Mouse (Mus musculus): ENCODE data around the gene Mtf1. TPM values are rescaled to one million over a fixed set of nuclear protein-coding genes. Genes with fewer than 3 reads are reported as not detected.
A peak's percentile ranks its signal among the peaks of the same experiment; 100 is the strongest.

Mtf1 gene
- polyA plus RNA-seq, 1 experiment from 2014 or later = 15.6 TPM

DNA sequence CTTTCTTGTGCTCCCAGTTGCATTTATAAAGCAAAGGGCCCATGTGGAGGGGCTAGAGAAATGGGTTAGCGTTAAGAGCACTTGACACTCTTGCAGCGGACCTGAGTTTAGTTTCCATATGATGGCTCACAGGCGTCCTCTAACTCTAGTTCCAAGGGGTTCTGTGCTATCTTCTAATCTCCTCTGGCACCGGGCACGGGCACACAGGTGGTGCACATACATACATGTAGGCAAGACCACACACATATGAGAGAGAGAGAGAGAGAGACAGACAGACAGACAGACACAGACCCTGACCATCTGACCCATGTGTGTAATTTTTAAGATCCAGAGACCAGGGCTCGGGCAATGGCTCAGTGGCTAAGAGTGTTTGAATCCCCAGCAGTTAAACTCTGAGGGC, 27.9 kb upstream of the Mtf1 start:
- WGBS = 89% methylated on average over 6 of the region's 6 CpGs
- no peak overlapping the region for H3K27ac ChIP-seq
- no peaks in the 10 kb centered on the region for H3K4me1 ChIP-seq
- no peaks in the 10 kb centered on the region for H3K27me3 ChIP-seq (ENCODE audit: low read depth, poor library complexity, severe bottlenecking)
- H3K36me3 ChIP-seq = peaks cover 5% of the 10 kb centered on the region; the same call in 1 of the 2 replicates
- H3K9me3 ChIP-seq (replicated peaks) = no peaks in the 10 kb centered on the region
- DNase-seq (ENCODE audit: low spot score) = no peak
- H3K4me3 ChIP-seq = no peak overlapping the region

DNA sequence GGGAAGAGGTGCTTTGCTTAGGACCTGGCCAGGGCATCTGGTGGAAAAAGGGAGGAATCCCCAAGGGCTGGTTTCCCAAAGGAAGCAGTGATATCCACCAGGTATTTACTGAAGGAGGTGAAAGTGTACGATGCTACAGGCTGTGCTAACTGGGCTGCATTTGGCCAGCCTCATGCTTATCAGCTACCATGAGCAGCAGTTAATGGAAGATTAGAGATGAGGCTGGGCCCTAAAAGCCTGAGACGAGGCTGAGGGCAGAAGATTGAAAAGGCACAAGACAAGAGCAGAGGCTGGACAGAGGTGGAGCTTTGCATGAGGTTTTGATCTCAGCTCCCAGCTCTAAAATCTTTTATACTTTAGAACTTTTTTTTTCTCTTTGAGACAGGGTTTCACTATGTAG, 27.5 kb upstream of the Mtf1 start:
- DNase-seq (ENCODE audit: low spot score) = no peak
- H3K27ac ChIP-seq = no peak overlapping the region
- WGBS = 65% methylated on average over 2 of the region's 2 CpGs
- no peaks in the 10 kb centered on the region for H3K27me3 ChIP-seq (ENCODE audit: low read depth, poor library complexity, severe bottlenecking)
- no peak overlapping the region for H3K4me3 ChIP-seq
- H3K4me1 ChIP-seq = no peaks in the 10 kb centered on the region
- H3K9me3 ChIP-seq (replicated peaks) = no peaks in the 10 kb centered on the region
- H3K36me3 ChIP-seq = peaks cover 5% of the 10 kb centered on the region; the same call in 1 of the 2 replicates

GRCm38 (mm10) chr4:124781361-124781760, 20.5 kb upstream of the Mtf1 start:
- 91% methylated on average over 7 of the region's 7 CpGs for WGBS

DNA sequence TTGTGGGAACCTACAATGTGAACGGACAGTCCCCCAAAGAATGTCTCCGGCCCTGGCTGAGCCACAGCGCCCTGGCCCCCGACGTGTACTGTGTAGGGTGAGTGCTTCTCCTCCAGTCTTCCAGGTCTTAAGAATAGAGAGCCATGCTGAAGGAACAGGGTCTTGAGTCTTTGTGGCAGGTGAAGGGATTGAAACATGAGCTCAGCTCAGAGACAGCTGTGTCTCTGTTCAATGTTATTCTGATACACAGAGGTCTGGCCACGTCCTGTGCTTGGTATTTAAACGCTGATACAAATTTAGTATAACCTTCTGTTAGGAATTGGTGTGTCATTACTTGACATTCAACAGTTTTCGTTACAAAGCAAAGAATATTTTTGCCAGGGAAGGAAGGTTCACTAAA, 19.5 kb upstream of the Mtf1 start:
- no peak for DNase-seq (ENCODE audit: low spot score)
- 95% methylated on average over 8 of the region's 8 CpGs for WGBS
- H3K4me3 ChIP-seq = no peak overlapping the region
- H3K36me3 ChIP-seq = peaks cover 68% of the 10 kb centered on the region
- H3K27me3 ChIP-seq (ENCODE audit: low read depth, poor library complexity, severe bottlenecking) = no peaks in the 10 kb centered on the region
- no peak overlapping the region for H3K27ac ChIP-seq
- no peaks in the 10 kb centered on the region for H3K4me1 ChIP-seq
- H3K9me3 ChIP-seq (replicated peaks) = no peaks in the 10 kb centered on the region

More at GRCm38 (mm10) chr4:124781361-124781760, 20.5 kb upstream of the Mtf1 start:
- H3K4me3 ChIP-seq = no peak overlapping the region
- H3K27me3 ChIP-seq (ENCODE audit: low read depth, poor library complexity, severe bottlenecking) = no peaks in the 10 kb centered on the region
- H3K36me3 ChIP-seq = peaks cover 59% of the 10 kb centered on the region
- no peak overlapping the region for H3K27ac ChIP-seq
- H3K9me3 ChIP-seq (replicated peaks) = no peaks in the 10 kb centered on the region
- H3K4me1 ChIP-seq = no peaks in the 10 kb centered on the region
- DNase-seq (ENCODE audit: low spot score) = no peak

DNA sequence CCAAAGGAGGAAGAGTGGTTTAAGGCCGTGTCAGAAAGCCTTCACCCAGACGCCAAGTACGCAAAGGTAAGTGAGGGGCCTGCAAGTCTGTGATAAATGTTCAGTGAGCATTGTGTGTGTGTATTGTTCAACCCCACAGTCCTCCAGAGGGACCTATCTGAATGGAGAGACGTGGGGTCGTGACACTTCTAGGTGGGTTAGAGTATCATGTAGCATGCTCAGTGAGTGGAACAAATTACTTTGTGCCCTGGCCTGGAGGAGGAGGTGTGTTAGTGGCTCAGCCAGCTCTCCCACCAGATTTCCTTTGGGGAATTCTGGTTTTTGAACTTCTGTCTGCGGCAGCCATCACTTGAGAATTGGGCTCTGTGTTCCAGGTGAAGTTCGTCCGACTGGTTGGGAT, 18.0 kb upstream of the Mtf1 start:
- Histone ChIP-seq H3K27me3 (ENCODE audit: low read depth, poor library complexity, severe bottlenecking) (no peaks in the 10 kb centered on the region), H3K4me1 (no peaks in the 10 kb centered on the region), H3K9me3 (replicated peaks) (no peaks in the 10 kb centered on the region), H3K36me3 (peaks cover 73% of the 10 kb centered on the region), H3K4me3 (no peak overlapping the region), H3K27ac (no peak overlapping the region)
- DNase-seq (ENCODE audit: low spot score) = no peak
- WGBS = 91% methylated on average over 8 of the region's 8 CpGs

DNA sequence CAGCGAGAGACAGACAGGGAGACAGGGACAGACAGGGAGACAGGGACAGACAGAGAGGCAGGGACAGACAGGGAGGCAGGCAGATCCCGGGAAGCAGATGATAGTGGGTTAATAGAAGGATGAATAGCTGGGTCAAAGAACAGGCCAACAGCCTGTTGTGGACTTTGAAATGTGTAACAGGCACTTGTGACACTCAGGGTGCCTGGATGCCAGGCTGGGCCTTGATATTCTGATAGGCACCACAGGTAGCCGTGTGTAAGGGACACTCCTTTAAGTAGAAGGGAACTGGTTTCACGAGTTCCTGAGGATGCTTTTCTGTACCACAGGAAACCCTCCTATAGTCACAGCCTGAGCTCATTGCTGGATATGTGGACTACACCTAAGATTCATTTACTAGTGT, 11.9 kb upstream of the Mtf1 start:
- Histone ChIP-seq H3K9me3 (replicated peaks) (no peaks in the 10 kb centered on the region), H3K4me3 (no peak overlapping the region), H3K4me1 (no peaks in the 10 kb centered on the region), H3K27ac (no peak overlapping the region), H3K36me3 (peaks cover 77% of the 10 kb centered on the region), H3K27me3 (ENCODE audit: low read depth, poor library complexity, severe bottlenecking) (no peaks in the 10 kb centered on the region)
- no peak for DNase-seq (ENCODE audit: low spot score)
- 73% methylated on average over 4 of the region's 4 CpGs for WGBS

GRCm38 (mm10) chr4:124792114-124792513, 9.8 kb upstream of the Mtf1 start:
- no peaks in the 10 kb centered on the region for H3K27me3 ChIP-seq (ENCODE audit: low read depth, poor library complexity, severe bottlenecking)
- H3K4me1 ChIP-seq = no peaks in the 10 kb centered on the region
- peaks cover 62% of the 10 kb centered on the region for H3K36me3 ChIP-seq
- 92% methylated on average over 8 of the region's 8 CpGs for WGBS
- H3K4me3 ChIP-seq = no peak overlapping the region
- H3K9me3 ChIP-seq (replicated peaks) = no peaks in the 10 kb centered on the region
- no peak overlapping the region for H3K27ac ChIP-seq
- no peak for DNase-seq (ENCODE audit: low spot score)

- no peak for DNase-seq (ENCODE audit: low spot score)
- peaks cover 58% of the 10 kb centered on the region for H3K36me3 ChIP-seq
- no peaks in the 10 kb centered on the region for H3K9me3 ChIP-seq (replicated peaks)
- no peaks in the 10 kb centered on the region for H3K27me3 ChIP-seq (ENCODE audit: low read depth, poor library complexity, severe bottlenecking)
- H3K4me1 ChIP-seq = no peaks in the 10 kb centered on the region
- no peak overlapping the region for H3K4me3 ChIP-seq
- 95% methylated on average over 8 of the region's 8 CpGs for WGBS
- H3K27ac ChIP-seq = no peak overlapping the region
Observed at GRCm38 (mm10) chr4:124796141-124796540, 5.8 kb upstream of the Mtf1 start.

DNA sequence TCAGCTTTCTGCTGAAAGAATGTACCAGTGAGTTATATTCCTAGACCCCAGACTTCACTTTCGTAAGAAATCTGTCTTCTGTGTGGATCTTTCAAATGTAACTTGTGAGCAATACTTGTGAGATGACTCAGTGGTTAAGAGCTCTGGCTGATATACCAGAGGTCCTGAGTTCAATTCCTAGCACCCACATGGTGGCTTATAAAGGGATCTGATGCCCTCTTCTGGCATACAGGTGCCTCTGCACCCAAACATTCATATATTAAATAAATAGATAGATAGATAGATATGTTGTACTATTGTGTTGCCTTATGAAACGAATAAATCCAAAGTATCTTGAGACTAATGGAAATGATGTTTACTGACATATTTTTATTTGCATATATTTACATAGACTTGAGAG, 5.0 kb upstream of the Mtf1 start:
- Histone ChIP-seq H3K4me1 (peaks cover 4% of the 10 kb centered on the region), H3K4me3 (no peak overlapping the region), H3K27ac (no peak overlapping the region), H3K9me3 (replicated peaks) (no peaks in the 10 kb centered on the region), H3K36me3 (peaks cover 52% of the 10 kb centered on the region), H3K27me3 (ENCODE audit: low read depth, poor library complexity, severe bottlenecking) (no peaks in the 10 kb centered on the region)
- 91% methylated on average over 2 of the region's 2 CpGs for WGBS
- DNase-seq (ENCODE audit: low spot score) = no peak

DNA sequence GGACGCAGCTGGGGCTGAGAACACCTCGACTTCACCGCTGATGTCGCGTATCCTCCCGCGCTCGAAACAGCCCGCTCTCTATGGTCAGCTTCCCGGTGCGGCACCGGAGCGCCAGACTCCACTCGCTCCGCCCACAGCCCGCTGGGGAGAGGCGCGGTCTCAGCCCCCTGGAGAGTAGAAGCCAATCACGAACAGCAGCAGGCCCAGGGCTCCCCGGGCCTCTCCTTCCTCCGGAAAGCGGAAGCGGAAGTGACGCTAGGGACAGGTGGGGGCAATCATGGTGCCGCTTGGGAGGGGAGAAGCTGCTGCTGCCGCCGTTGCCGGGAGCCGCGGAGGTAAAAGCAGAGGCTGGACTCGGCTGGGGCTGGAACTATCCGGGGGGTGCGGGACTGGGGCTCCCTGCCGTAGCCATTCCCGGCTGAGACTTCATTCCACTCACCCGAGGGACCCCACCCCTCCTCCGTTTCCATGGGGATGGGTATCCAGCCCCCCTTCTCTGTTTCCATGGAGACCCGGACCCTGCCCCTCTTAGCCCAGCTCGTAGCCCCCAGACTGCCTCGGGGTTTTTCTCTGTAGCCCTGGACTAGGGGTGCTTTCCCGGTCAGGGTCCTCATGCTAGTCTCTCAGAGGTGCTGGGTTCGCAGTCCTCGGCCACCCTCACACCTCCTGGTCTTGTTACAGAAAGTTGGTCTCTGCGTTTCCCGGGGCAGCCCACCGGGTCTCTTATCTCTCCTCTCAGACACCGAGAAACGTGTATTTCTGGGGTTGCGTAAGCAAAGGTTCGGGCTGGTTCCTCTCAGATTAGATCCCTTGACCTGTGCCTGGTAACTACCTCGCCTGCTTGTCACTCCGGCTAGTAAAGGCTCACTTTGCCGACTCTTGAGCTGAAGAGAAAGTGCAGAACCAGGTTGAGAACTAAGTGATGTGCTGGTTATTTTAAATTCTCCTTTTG, 681 bp downstream of the Mtf1 start:
- peaks cover 52% of the 10 kb centered on the region for H3K36me3 ChIP-seq
- DNase-seq (ENCODE audit: low spot score) = peak; percentile 99
- H3K4me3 ChIP-seq = peak overlapping the region; percentile 89
- no peaks in the 10 kb centered on the region for H3K27me3 ChIP-seq (ENCODE audit: low read depth, poor library complexity, severe bottlenecking)
- H3K4me1 ChIP-seq = peaks cover 13% of the 10 kb centered on the region
- 2% methylated on average over 53 of the region's 53 CpGs for WGBS
- H3K9me3 ChIP-seq (replicated peaks) = no peaks in the 10 kb centered on the region
- peak overlapping the region; percentile 96 for H3K27ac ChIP-seq

DNA sequence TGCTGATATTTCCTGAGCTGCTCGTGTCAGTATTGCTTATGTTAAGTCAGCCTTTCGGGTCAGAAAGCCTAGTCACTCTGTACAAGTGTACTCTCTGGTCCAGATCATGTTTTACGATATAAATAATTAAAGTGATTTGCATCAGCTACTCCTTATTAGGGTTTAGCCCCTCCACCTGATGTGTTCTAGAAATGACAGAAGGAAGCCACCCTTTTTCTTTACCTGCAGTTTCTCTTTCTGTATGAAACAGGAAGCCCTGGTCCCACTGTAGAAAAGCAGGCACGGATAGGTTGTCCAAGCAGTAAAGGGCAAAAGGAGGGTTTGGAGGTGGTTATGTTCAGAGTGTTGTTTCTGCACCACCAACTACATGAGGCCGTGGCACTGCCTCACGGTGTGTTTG, 1.5 kb downstream of the Mtf1 start:
- Histone ChIP-seq H3K4me1 (peaks cover 13% of the 10 kb centered on the region), H3K9me3 (replicated peaks) (no peaks in the 10 kb centered on the region), H3K4me3 (peak overlapping the region; percentile 89), H3K27me3 (ENCODE audit: low read depth, poor library complexity, severe bottlenecking) (no peaks in the 10 kb centered on the region), H3K36me3 (peaks cover 52% of the 10 kb centered on the region), H3K27ac (no peak overlapping the region)
- WGBS = 87% methylated on average over 6 of the region's 6 CpGs
- no peak for DNase-seq (ENCODE audit: low spot score)

DNA sequence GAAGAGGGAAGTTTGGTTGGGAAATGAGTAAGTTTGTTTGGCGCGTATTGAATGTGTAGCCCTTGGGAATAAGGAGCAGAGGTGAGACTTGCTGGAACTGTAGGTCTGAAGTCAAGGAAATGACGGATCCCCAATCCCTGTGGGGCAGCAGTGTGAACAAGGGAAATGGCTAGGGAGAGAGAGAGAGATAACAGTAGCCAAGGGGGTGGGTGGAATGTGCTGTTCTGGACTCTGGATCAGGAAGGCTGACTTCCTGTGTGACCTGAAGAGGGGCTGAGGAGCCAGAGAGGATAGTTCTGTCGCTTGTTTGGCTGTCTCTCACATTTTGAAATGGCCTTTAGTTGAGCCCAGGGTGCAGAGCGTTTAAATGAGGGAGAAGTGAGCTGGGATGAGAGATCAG, 6.6 kb downstream of the Mtf1 start:
- Histone ChIP-seq H3K4me3 (no peak overlapping the region), H3K9me3 (replicated peaks) (no peaks in the 10 kb centered on the region), H3K36me3 (peaks cover 72% of the 10 kb centered on the region), H3K27me3 (ENCODE audit: low read depth, poor library complexity, severe bottlenecking) (no peaks in the 10 kb centered on the region), H3K4me1 (peaks cover 2% of the 10 kb centered on the region), H3K27ac (no peak overlapping the region)
- 78% methylated on average over 5 of the region's 5 CpGs for WGBS
- DNase-seq (ENCODE audit: low spot score) = no peak

GRCm38 (mm10) chr4:124809136-124809883, 7.4 kb downstream of the Mtf1 start:
- Histone ChIP-seq H3K9me3 (replicated peaks) (no peaks in the 10 kb centered on the region), H3K36me3 (peaks cover 73% of the 10 kb centered on the region)
- 90% methylated on average over 9 of the region's 9 CpGs for WGBS

More at GRCm38 (mm10) chr4:124809136-124809883, 7.4 kb downstream of the Mtf1 start:
- DNase-seq (ENCODE audit: low spot score) = no peak
- no peak overlapping the region for H3K27ac ChIP-seq
- no peaks in the 10 kb centered on the region for H3K4me1 ChIP-seq
- H3K27me3 ChIP-seq (ENCODE audit: low read depth, poor library complexity, severe bottlenecking) = no peaks in the 10 kb centered on the region
- H3K4me3 ChIP-seq = no peak overlapping the region
